ENCODE assay signal across 9 mouse cellular contexts in the genomic region with DNA sequence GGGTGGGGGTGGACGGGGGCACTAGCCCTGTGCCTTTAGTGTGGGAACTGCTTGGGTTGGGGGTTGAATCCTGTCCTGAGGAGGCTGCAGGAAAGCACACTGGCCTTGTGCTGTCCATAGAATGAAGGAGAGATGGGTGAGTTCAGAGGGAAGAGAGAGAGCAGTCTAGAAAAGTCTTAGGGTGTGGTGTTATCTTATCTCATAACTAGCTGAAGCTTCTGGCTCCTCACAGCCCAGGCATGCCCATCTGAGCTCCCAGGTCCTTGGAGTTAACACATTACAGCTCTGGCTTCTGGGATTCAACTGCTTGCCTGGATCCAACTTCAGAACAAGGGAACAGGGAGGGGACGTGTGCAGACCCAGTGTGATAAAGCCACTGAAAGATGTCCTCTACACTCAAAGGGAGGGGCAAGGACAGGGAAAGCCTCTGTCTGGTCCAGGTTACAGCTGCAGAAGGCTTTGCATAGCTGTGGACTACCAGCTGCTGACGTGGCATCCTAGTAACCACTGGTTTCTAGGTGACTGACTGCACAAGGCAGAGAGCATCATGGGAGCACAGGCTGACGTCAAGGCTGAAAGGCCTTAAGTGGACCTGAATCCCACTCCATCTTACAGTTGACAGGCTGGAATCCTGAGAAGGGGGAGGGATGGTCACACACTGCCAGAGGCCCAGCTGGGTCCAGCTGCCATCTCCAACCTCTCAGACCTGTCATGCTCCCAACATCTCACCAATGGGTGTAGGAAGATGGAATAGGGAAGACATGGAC. TPM values are rescaled to one million over a fixed set of nuclear protein-coding genes. Genes with fewer than 3 reads are reported as not detected.
DNase-seq lines count a peak whose midpoint lies in the region; ATAC-seq and TF ChIP-seq lines count a peak whose summit lies in the region.
"Had no signal": no experiment of that assay in that cellular context is flagged by ENCODE, and none has a peak within 500 bp of the region (broad histone marks: within the 10 kb centered on the region; RNA-seq: fewer than 3 reads in every experiment).

No protein-coding gene starts in this region.

- intact Hi-C loops in left cerebral cortex, postnatal 25 days (cut with DNase I), result no loop called here

- no peaks in the 10 kb centered on the region for H3K27me3 ChIP-seq in intestine, postnatal 0 days (replicated peaks; ENCODE audit: control insufficient read depth, insufficient read depth, low read length)
- no peaks in the 10 kb centered on the region for H3K27me3 ChIP-seq in forebrain, embryonic 16.5 days (replicated peaks; ENCODE audit: control insufficient read depth, insufficient read depth, low read length)

- peak overlapping the region; percentile 61 for H3K4me3 ChIP-seq in intestine, postnatal 0 days (ENCODE audit: low read depth, low read length)
- H3K4me3 ChIP-seq in forebrain, embryonic 16.5 days (replicated peaks; ENCODE audit: low read length), result no peak overlapping the region

- peaks cover 22% of the 10 kb centered on the region for H3K36me3 ChIP-seq in intestine, postnatal 0 days (ENCODE audit: control insufficient read depth, insufficient read depth)
- no peaks in the 10 kb centered on the region for H3K36me3 ChIP-seq in forebrain, embryonic 16.5 days (ENCODE audit: control insufficient read depth, insufficient read depth)

- no peak for TF ChIP-seq CTCF in intestine, postnatal 0 days (IDR thresholded peaks at IDR 0.05; ENCODE audit: low read depth)

- peak; percentile 15 for DNase-seq in R1 (ENCODE audit: low read depth, low spot score)
- peak; percentile 99 for DNase-seq in heart, adult 11 months
- peak; percentile 74 to 90 for DNase-seq in lung, postnatal 4 days
- DNase-seq in cerebellum, adult 9-11 months, result no peak
- DNase-seq in left cerebral cortex, postnatal 25 days (ENCODE audit: low spot score in 2 of 2), result no peak
- DNase-seq in layer of hippocampus, adult 9-10 months (ENCODE audit: low spot score), result no peak

- peak; percentile 32 for ATAC-seq in intestine, postnatal 0 days
- ATAC-seq in forebrain, embryonic 16.5 days, result no peak

- H3K27ac ChIP-seq in intestine, postnatal 0 days (ENCODE audit: low read depth, low read length), result peak overlapping the region; percentile 89
- H3K27ac ChIP-seq in forebrain, embryonic 16.5 days (ENCODE audit: low read length), result no peak overlapping the region
- H3K27ac ChIP-seq: limb, embryonic 12.5 days had no signal

- H3K9ac ChIP-seq in intestine, postnatal 0 days (ENCODE audit: low read depth, low read length), result peak overlapping the region; percentile 34
- no peak overlapping the region for H3K9ac ChIP-seq in forebrain, embryonic 16.5 days (replicated peaks; ENCODE audit: low read depth, low read length)
- H3K9ac ChIP-seq: limb, embryonic 12.5 days had no signal

- peaks cover 12% of the 10 kb centered on the region; the same call in 1 of the 2 replicates for H3K4me1 ChIP-seq in intestine, postnatal 0 days (replicated peaks; ENCODE audit: control insufficient read depth, insufficient read depth, low read length)
- 0 out of 2 replicates have a peak, but pooled peaks cover 3% of the 10 kb centered on the region for H3K4me1 ChIP-seq in forebrain, embryonic 16.5 days (replicated peaks; ENCODE audit: control insufficient read depth, insufficient read depth, low read length)

- no peaks in the 10 kb centered on the region for H3K9me3 ChIP-seq in intestine, postnatal 0 days (ENCODE audit: control insufficient read depth)
- H3K9me3 ChIP-seq in forebrain, embryonic 16.5 days (ENCODE audit: control insufficient read depth, low read length), result no peaks in the 10 kb centered on the region
- H3K9me3 ChIP-seq: limb, embryonic 12.5 days had no signal

- 31% methylated on average over 4 of the region's 4 CpGs for WGBS in intestine, postnatal 0 days
- WGBS in forebrain, embryonic 16.5 days, result 57% methylated on average over 4 of the region's 4 CpGs

- H3K4me2 ChIP-seq in intestine, postnatal 0 days (replicated peaks; ENCODE audit: low read depth), result peak overlapping the region; percentile 79
- H3K4me2 ChIP-seq in forebrain, embryonic 16.5 days (ENCODE audit: low read length), result no peak overlapping the region

RNA-seq across cellular contexts. Expression of gene Gpx3, which starts 1.9 kb away (rescaled TPM):
- 6,664 and 6,785 TPM in 2 replicates for polyA plus RNA-seq in intestine, postnatal 0 days (2015; fragmentation: Nextera tagmentation; extraction: Ambion mirVana)
- total RNA-seq in left cerebral cortex, postnatal 25 days (2021), result 1 to 10 TPM; 8.6 to 9.7 TPM
- 17.4 and 18.0 TPM in 2 replicates for polyA plus RNA-seq in forebrain, embryonic 16.5 days (2015; fragmentation: Nextera tagmentation; extraction: Ambion mirVana)

RNA-seq across cellular contexts. Expression of gene Hint1, which starts 37.9 kb away (rescaled TPM):
- polyA plus RNA-seq in intestine, postnatal 0 days (2015; fragmentation: Nextera tagmentation; extraction: Ambion mirVana), result 1,016 and 1,041 TPM in 2 replicates
- 100 to 1,000 TPM; 236 to 265 TPM for total RNA-seq in left cerebral cortex, postnatal 25 days (2021)
- polyA plus RNA-seq in forebrain, embryonic 16.5 days (2015; fragmentation: Nextera tagmentation; extraction: Ambion mirVana), result 685 and 697 TPM in 2 replicates

RNA-seq across cellular contexts. Expression of gene Lyrm7, which starts 43.4 kb away (rescaled TPM):
- polyA plus RNA-seq in intestine, postnatal 0 days (2015; fragmentation: Nextera tagmentation; extraction: Ambion mirVana), result 2.7 and 5.8 TPM in 2 replicates
- 10 to 100 TPM; 26.2 to 27.2 TPM for total RNA-seq in left cerebral cortex, postnatal 25 days (2021)
- polyA plus RNA-seq in forebrain, embryonic 16.5 days (2015; fragmentation: Nextera tagmentation; extraction: Ambion mirVana), result 14.2 and 17.6 TPM in 2 replicates

RNA-seq across cellular contexts. Expression of gene Tnip1, which starts 58.6 kb away (rescaled TPM):
- polyA plus RNA-seq in intestine, postnatal 0 days (2015; fragmentation: Nextera tagmentation; extraction: Ambion mirVana), result 29.9 and 30.3 TPM in 2 replicates
- total RNA-seq in left cerebral cortex, postnatal 25 days (2021), result 10 to 100 TPM; 36.4 to 40.0 TPM
- polyA plus RNA-seq in forebrain, embryonic 16.5 days (2015; fragmentation: Nextera tagmentation; extraction: Ambion mirVana), result 12.7 and 13.2 TPM in 2 replicates

Comparison
In these comparisons a context has a peak if more than half of its experiments do, and no peak if none do; other contexts are left out.
1. DNase-seq: peak in R1 (single experiment), heart, adult 11 months (single experiment) and lung, postnatal 4 days (2 of 2); none in cerebellum, adult 9-11 months (single experiment), left cerebral cortex, postnatal 25 days (0 of 2) and layer of hippocampus, adult 9-10 months (single experiment).
2. RNA of gene Gpx3, which starts 1.9 kb away (polyA plus RNA-seq): 6,664 to 6,785 TPM in intestine, postnatal 0 days; 17.4 to 18.0 TPM in forebrain, embryonic 16.5 days; every median in the first group is over 100 times any median in the second.